21 mouse cellular contexts compared by ENCODE assay signal in genomic region chr5:143394184-143394583, GRCm38 (mm10). TPM values are rescaled to one million over a fixed set of nuclear protein-coding genes. Genes with fewer than 3 reads are reported as not detected.
A peak's percentile ranks its signal among the peaks of the same experiment; 100 is the strongest.
DNase-seq lines count a peak whose midpoint lies in the region; ATAC-seq and TF ChIP-seq lines count a peak whose summit lies in the region.
"Had no signal": no experiment of that assay in that cellular context is flagged by ENCODE, and none has a peak within 500 bp of the region (broad histone marks: within the 10 kb centered on the region; RNA-seq: fewer than 3 reads in every experiment).

No protein-coding gene starts in this region.

- no peak overlapping the region for H3K27ac ChIP-seq in intestine, postnatal 0 days (ENCODE audit: low read depth, low read length)
- H3K27ac ChIP-seq in intestine, embryonic 15.5 days: no peak overlapping the region
- H3K27ac ChIP-seq in lung, postnatal 0 days (ENCODE audit: low read length): no peak overlapping the region
- H3K27ac ChIP-seq: forebrain, embryonic 15.5 days; hindbrain, embryonic 15.5 days; kidney, embryonic 15.5 days had no signal

- H3K9ac ChIP-seq in intestine, postnatal 0 days (ENCODE audit: low read depth, low read length): no peak overlapping the region
- no peak overlapping the region for H3K9ac ChIP-seq in intestine, embryonic 15.5 days
- no peak overlapping the region for H3K9ac ChIP-seq in lung, postnatal 0 days (replicated peaks; ENCODE audit: low read depth)
- H3K9ac ChIP-seq: forebrain, embryonic 15.5 days; hindbrain, embryonic 15.5 days; kidney, embryonic 15.5 days had no signal

- no peak overlapping the region for H3K4me3 ChIP-seq in intestine, postnatal 0 days (ENCODE audit: low read depth, low read length)
- H3K4me3 ChIP-seq in intestine, embryonic 15.5 days (replicated peaks): no peak overlapping the region
- no peak overlapping the region for H3K4me3 ChIP-seq in lung, postnatal 0 days (ENCODE audit: low read depth, low read length)
- H3K4me3 ChIP-seq in G1E (ENCODE audit: low read depth, low read length): no peak overlapping the region
- H3K4me3 ChIP-seq: forebrain, embryonic 15.5 days; hindbrain, embryonic 15.5 days; kidney, embryonic 15.5 days; myocyte had no signal

- no peaks in the 10 kb centered on the region for H3K36me3 ChIP-seq in intestine, postnatal 0 days (ENCODE audit: control insufficient read depth, insufficient read depth)
- no peaks in the 10 kb centered on the region for H3K36me3 ChIP-seq in intestine, embryonic 15.5 days
- H3K36me3 ChIP-seq in lung, postnatal 0 days (ENCODE audit: insufficient read depth, low read length): no peaks in the 10 kb centered on the region
- H3K36me3 ChIP-seq in G1E (replicated peaks): peaks cover 11% of the 10 kb centered on the region
- H3K36me3 ChIP-seq in splenic B cell, adult 2 months (ENCODE audit: control insufficient read depth, insufficient read depth, low read length, poor library complexity, severe bottlenecking): no peaks in the 10 kb centered on the region
- H3K36me3 ChIP-seq: forebrain, embryonic 15.5 days; hindbrain, embryonic 15.5 days had no signal

- H3K4me1 ChIP-seq in intestine, postnatal 0 days (replicated peaks; ENCODE audit: control insufficient read depth, insufficient read depth, low read length): no peaks in the 10 kb centered on the region
- no peaks in the 10 kb centered on the region for H3K4me1 ChIP-seq in intestine, embryonic 15.5 days (replicated peaks)
- no peaks in the 10 kb centered on the region for H3K4me1 ChIP-seq in lung, postnatal 0 days (ENCODE audit: insufficient read depth, low read depth, low read length)
- H3K4me1 ChIP-seq in G1E (ENCODE audit: insufficient read depth, low read depth, low read length): peaks cover 4% of the 10 kb centered on the region; the same call in 1 of the 2 replicates
- H3K4me1 ChIP-seq: forebrain, embryonic 15.5 days; hindbrain, embryonic 15.5 days; kidney, embryonic 15.5 days had no signal

- ATAC-seq in intestine, postnatal 0 days: no peak
- no peak for ATAC-seq in intestine, embryonic 15.5 days
- ATAC-seq in lung, postnatal 0 days: no peak
- no peak for ATAC-seq in G1E (ENCODE audit: extremely low read depth, insufficient number of reproducible peaks, low FRiP score, poor library complexity, severe bottlenecking)
- ATAC-seq: forebrain, embryonic 15.5 days had no signal

- 81% methylated on average over 7 of the region's 7 CpGs for WGBS in intestine, postnatal 0 days
- 80% methylated on average over 7 of the region's 7 CpGs for WGBS in intestine, embryonic 15.5 days
- WGBS in lung, postnatal 0 days: 80% methylated on average over 7 of the region's 7 CpGs

- H3K4me2 ChIP-seq in intestine, postnatal 0 days (replicated peaks; ENCODE audit: low read depth): no peak overlapping the region
- H3K4me2 ChIP-seq in intestine, embryonic 15.5 days (replicated peaks): no peak overlapping the region
- no peak overlapping the region for H3K4me2 ChIP-seq in lung, postnatal 0 days (replicated peaks; ENCODE audit: low read depth, low read length)
- H3K4me2 ChIP-seq: forebrain, embryonic 15.5 days; hindbrain, embryonic 15.5 days; kidney, embryonic 15.5 days; midbrain, embryonic 11.5 days had no signal

- no peak for DNase-seq in lung, postnatal 0 days (ENCODE audit: low spot score)
- DNase-seq in lung, postnatal 4 days: no peak
- DNase-seq in G1E (ENCODE audit: low spot score): no peak
- DNase-seq in splenic B cell, adult 2 months (ENCODE audit: low read depth, low spot score): peak; percentile 26
- DNase-seq in MN1 (ENCODE audit: low spot score): no peak
- DNase-seq: adrenal gland, adult 8-10 months; cerebellum, adult 9-10 months; embryo, embryonic 11 days; gastrocnemius, postnatal 10 days; heart, postnatal 10 days; lung, postnatal 14 days had no signal

- H3K9me3 ChIP-seq in intestine, postnatal 0 days (ENCODE audit: control insufficient read depth): no peaks in the 10 kb centered on the region
- no peaks in the 10 kb centered on the region for H3K9me3 ChIP-seq in intestine, embryonic 15.5 days
- no peaks in the 10 kb centered on the region for H3K9me3 ChIP-seq in lung, postnatal 0 days (ENCODE audit: low read length)
- H3K9me3 ChIP-seq in G1E (replicated peaks): peaks cover 3% of the 10 kb centered on the region; the same call in 1 of the 2 replicates
- H3K9me3 ChIP-seq: forebrain, embryonic 15.5 days; hindbrain, embryonic 15.5 days; kidney, embryonic 15.5 days had no signal

- peak; percentile 40 for TF ChIP-seq CTCF in intestine, postnatal 0 days (IDR thresholded peaks at IDR 0.05; ENCODE audit: low read depth)
- TF ChIP-seq CTCF in lung, postnatal 0 days (IDR thresholded peaks at IDR 0.05): peak; percentile 29
- TF ChIP-seq CTCF in G1E (IDR thresholded peaks at IDR 0.05; ENCODE audit: low read depth, low read length): 0 out of 2 replicates have a peak, but pooled peaks have one; percentile 23

- no peaks in the 10 kb centered on the region for H3K27me3 ChIP-seq in intestine, postnatal 0 days (replicated peaks; ENCODE audit: control insufficient read depth, insufficient read depth, low read length)
- H3K27me3 ChIP-seq in intestine, embryonic 15.5 days (replicated peaks): no peaks in the 10 kb centered on the region
- no peaks in the 10 kb centered on the region for H3K27me3 ChIP-seq in lung, postnatal 0 days (replicated peaks; ENCODE audit: insufficient read depth, low read length)
- peaks cover 20% of the 10 kb centered on the region for H3K27me3 ChIP-seq in G1E (ENCODE audit: insufficient read depth, low read length)
- no peaks in the 10 kb centered on the region for H3K27me3 ChIP-seq in splenic B cell, adult 2 months (ENCODE audit: control insufficient read depth, insufficient read depth, low read length, poor library complexity, severe bottlenecking)
- H3K27me3 ChIP-seq: CH12.LX; forebrain, embryonic 15.5 days; kidney, embryonic 15.5 days had no signal

- TF ChIP-seq EP300 in lung, postnatal 0 days (IDR thresholded peaks at IDR 0.05): no peak

RNA-seq across cellular contexts. Expression of gene Kdelr2, which starts 9.5 kb away (rescaled TPM):
- polyA plus RNA-seq in intestine, postnatal 0 days (2015; fragmentation: Nextera tagmentation; extraction: Ambion mirVana): 429 and 451 TPM in 2 replicates
- polyA plus RNA-seq in intestine, embryonic 15.5 days (2015; fragmentation: Nextera tagmentation; extraction: Ambion mirVana): 339 and 371 TPM in 2 replicates
- polyA plus RNA-seq in lung, postnatal 0 days (2015; fragmentation: Nextera tagmentation; extraction: Ambion mirVana): 233 and 242 TPM in 2 replicates
- 55.7 and 59.7 TPM in 2 replicates for total RNA-seq in G1E (2014; fragmentation: Nextera tagmentation)
- 75.3 and 95.5 TPM in 2 replicates for total RNA-seq in G1E (2017)
- 43.7 and 44.6 TPM in 2 replicates for polyA plus RNA-seq in G1E (2012)

RNA-seq across cellular contexts. Expression of gene Grid2ip, which starts 37.0 kb away (rescaled TPM):
- polyA plus RNA-seq in intestine, postnatal 0 days (2015; fragmentation: Nextera tagmentation; extraction: Ambion mirVana): 0.04 and 0.10 TPM in 2 replicates
- polyA plus RNA-seq in intestine, embryonic 15.5 days (2015; fragmentation: Nextera tagmentation; extraction: Ambion mirVana): 0.11 and 0.15 TPM in 2 replicates
- polyA plus RNA-seq in lung, postnatal 0 days (2015; fragmentation: Nextera tagmentation; extraction: Ambion mirVana): not detected in 2 replicates
- total RNA-seq in G1E (2014; fragmentation: Nextera tagmentation): not detected in 2 replicates
- 0.05 TPM in 1 of 2 replicates, not detected in the other for total RNA-seq in G1E (2017)
- polyA plus RNA-seq in G1E (2012): 0.02 TPM in 1 of 2 replicates, not detected in the other
- total RNA-seq: CH12.LX; heart, adult 8-10 months; heart, postnatal 10 days had no signal
- polyA plus RNA-seq: myocyte; spleen, adult 2 months had no signal
